Mouse (Mus musculus): ENCODE data around the gene Aldh16a1. TPM values are rescaled to one million over a fixed set of nuclear protein-coding genes. Genes with fewer than 3 reads are reported as not detected.

The Aldh16a1 gene
- polyA plus RNA-seq, 1 experiment: 25.0 TPM

- no peak overlapping the region for H3K27ac ChIP-seq (ENCODE audit: insufficient read depth, low read length)
- no peaks in the 10 kb centered on the region for H3K4me1 ChIP-seq (ENCODE audit: control insufficient read depth, insufficient read depth, low read length)
- H3K4me3 ChIP-seq (ENCODE audit: insufficient read depth, low read length): no peak overlapping the region
- TF ChIP-seq POLR2A (IDR thresholded peaks at IDR 0.05; ENCODE audit: low read depth, low read length) (no peak), CTCF (IDR thresholded peaks at IDR 0.05; ENCODE audit: borderline replicate concordance, insufficient read depth, low read length) (no peak)
Measured at GRCm38 (mm10) chr7:45169495-45169894, 15.1 kb upstream of the Aldh16a1 start.

GRCm38 (mm10) chr7:45168656-45169055 is 14.3 kb upstream of the Aldh16a1 start:
- Histone ChIP-seq H3K4me1 (ENCODE audit: control insufficient read depth, insufficient read depth, low read length) (no peaks in the 10 kb centered on the region), H3K27ac (ENCODE audit: insufficient read depth, low read length) (no peak overlapping the region), H3K4me3 (ENCODE audit: insufficient read depth, low read length) (no peak overlapping the region)
- TF ChIP-seq CTCF (IDR thresholded peaks at IDR 0.05; ENCODE audit: borderline replicate concordance, insufficient read depth, low read length): no peak
- TF ChIP-seq POLR2A (IDR thresholded peaks at IDR 0.05; ENCODE audit: low read depth, low read length): no peak

DNA sequence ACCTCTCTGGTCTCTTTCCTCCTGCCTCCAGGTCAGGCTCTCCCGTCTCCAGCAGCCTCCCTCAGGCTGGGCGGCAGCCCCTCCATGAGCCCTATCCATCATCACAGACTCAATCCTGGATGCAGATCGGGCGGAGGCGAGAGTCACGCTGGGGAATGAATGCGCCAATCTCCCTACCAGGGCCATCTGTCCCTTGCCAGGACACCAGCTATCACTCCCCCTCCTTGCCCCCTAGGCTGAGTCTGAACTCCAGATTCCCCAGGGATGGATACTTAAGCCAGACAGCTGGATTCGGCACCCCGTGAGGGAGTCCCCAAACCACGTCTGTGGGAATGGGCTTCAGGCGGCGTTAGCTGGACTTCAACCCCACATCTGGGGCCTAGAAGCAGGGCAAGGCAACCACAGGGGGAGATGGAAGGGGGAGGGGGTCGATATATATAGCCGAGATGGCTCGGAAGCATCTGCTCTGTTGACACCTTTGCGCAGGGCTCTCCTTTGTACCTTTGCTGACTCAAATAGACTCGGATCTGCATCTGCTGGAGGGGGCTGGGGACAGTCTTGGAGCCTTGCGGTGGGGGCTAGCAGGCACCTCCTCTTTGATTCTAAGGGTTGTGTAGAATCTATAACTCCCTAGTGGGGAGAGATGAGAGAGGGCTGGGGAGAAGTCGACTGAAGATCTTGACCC is 13.5 kb upstream of the Aldh16a1 start:
- TF ChIP-seq CTCF (IDR thresholded peaks at IDR 0.05; ENCODE audit: borderline replicate concordance, insufficient read depth, low read length): no peak
- TF ChIP-seq POLR2A (IDR thresholded peaks at IDR 0.05; ENCODE audit: low read depth, low read length): no peak
- Histone ChIP-seq H3K4me1 (ENCODE audit: control insufficient read depth, insufficient read depth, low read length) (no peaks in the 10 kb centered on the region), H3K27ac (ENCODE audit: insufficient read depth, low read length) (no peak overlapping the region), H3K4me3 (ENCODE audit: insufficient read depth, low read length) (no peak overlapping the region)

GRCm38 (mm10) chr7:45166950-45167401 is 12.6 kb upstream of the Aldh16a1 start:
- Histone ChIP-seq H3K4me3 (ENCODE audit: insufficient read depth, low read length) (no peak overlapping the region), H3K27ac (ENCODE audit: insufficient read depth, low read length) (no peak overlapping the region), H3K4me1 (ENCODE audit: control insufficient read depth, insufficient read depth, low read length) (no peaks in the 10 kb centered on the region)
- TF ChIP-seq POLR2A (IDR thresholded peaks at IDR 0.05; ENCODE audit: low read depth, low read length): no peak
- TF ChIP-seq CTCF (IDR thresholded peaks at IDR 0.05; ENCODE audit: borderline replicate concordance, insufficient read depth, low read length): no peak

DNA sequence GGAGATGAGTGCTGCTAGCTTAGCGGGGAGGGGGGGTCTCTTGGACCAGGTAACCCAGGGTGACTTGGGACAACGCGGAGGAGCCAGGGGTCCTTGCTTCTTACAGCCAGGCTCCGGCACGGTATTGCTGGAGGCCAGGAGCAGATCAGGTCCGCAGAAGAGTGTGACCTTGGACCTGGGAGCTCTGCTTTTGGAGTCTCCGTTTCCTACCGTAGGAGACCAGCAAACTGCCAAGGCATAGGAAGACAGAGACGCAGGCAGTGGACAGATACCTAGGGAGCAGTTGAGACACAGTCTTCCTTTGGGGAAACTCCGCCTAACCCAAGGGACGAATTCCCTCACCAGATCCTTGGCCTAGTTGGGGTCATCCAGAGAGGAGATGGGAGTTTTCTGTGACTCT is 11.3 kb upstream of the Aldh16a1 start:
- TF ChIP-seq CTCF (IDR thresholded peaks at IDR 0.05; ENCODE audit: borderline replicate concordance, insufficient read depth, low read length) (no peak), POLR2A (IDR thresholded peaks at IDR 0.05; ENCODE audit: low read depth, low read length) (no peak)
- Histone ChIP-seq H3K4me1 (ENCODE audit: control insufficient read depth, insufficient read depth, low read length) (no peaks in the 10 kb centered on the region), H3K27ac (ENCODE audit: insufficient read depth, low read length) (no peak overlapping the region), H3K4me3 (ENCODE audit: insufficient read depth, low read length) (no peak overlapping the region)

DNA sequence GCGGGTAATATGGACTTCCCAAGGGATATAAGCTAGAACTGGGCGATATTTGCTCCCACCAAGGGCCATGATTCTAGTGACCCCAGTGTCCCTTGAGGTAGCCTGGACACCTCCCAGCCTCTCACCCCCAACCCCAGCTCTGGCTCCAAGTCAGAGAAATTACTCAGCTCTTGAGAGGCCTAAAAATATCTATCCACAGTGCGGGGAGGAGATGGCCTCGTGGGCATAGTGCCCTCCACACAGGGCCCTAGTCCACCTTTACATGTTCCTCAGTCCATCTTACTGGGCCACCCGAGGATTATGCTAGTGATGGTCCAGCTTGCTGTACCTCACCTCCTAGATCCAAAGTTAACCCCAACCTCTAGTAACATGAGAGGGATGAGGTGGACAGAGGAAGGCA is 10.4 kb upstream of the Aldh16a1 start:
- no peak overlapping the region for H3K4me3 ChIP-seq (ENCODE audit: insufficient read depth, low read length)
- no peaks in the 10 kb centered on the region for H3K4me1 ChIP-seq (ENCODE audit: control insufficient read depth, insufficient read depth, low read length)
- TF ChIP-seq POLR2A (IDR thresholded peaks at IDR 0.05; ENCODE audit: low read depth, low read length) (no peak), CTCF (IDR thresholded peaks at IDR 0.05; ENCODE audit: borderline replicate concordance, insufficient read depth, low read length) (no peak)
- no peak overlapping the region for H3K27ac ChIP-seq (ENCODE audit: insufficient read depth, low read length)

- H3K4me3 ChIP-seq (ENCODE audit: insufficient read depth, low read length): 0 out of 2 replicates have a peak within 1 kb of the TSS, but pooled peaks have one; percentile 1
- TF ChIP-seq CTCF (IDR thresholded peaks at IDR 0.05; ENCODE audit: borderline replicate concordance, insufficient read depth, low read length) (no peak), POLR2A (IDR thresholded peaks at IDR 0.05; ENCODE audit: low read depth, low read length) (no peak)
- H3K27ac ChIP-seq (ENCODE audit: insufficient read depth, low read length): no peak within 1 kb of the TSS
- no peaks in the 10 kb centered on the region for H3K4me1 ChIP-seq (ENCODE audit: control insufficient read depth, insufficient read depth, low read length)
Measured at GRCm38 (mm10) chr7:45163735-45164490, 9.5 kb upstream of the Aldh16a1 start, which contains the start of gene Slc17a7. Slc17a7 (plus strand) TSS chr7:45163949.

DNA sequence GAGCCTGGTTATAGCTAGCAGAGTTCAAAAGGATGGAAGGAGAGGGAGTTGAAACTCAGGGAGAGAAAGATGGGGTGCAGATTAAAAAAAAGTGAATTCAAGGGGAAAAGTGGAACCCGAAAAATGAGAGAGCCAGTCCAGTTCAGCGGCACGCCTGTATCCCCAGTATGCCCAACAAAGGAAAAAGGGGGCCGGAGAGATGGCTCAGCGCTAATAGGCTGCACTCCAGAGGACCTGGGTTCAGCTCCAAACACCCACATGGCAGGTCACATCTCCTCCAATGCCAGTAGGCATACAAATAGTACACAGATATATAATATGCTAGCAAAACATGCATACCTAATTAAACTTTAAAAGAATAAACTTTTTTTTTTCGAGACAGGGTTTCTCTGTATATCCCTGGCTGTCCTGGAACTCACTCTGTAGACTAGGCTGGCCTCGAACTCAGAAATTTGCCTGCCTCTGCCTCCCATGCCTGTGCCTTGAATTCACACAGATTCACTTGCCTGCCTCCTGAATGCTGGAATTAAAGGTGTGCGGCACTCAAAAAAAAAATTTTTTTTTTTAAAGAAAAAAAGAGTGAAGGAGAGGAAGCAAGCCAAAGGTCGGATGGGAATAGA is 8.7 kb upstream of the Aldh16a1 start:
- no peak overlapping the region for H3K27ac ChIP-seq (ENCODE audit: insufficient read depth, low read length)
- no peaks in the 10 kb centered on the region for H3K4me1 ChIP-seq (ENCODE audit: control insufficient read depth, insufficient read depth, low read length)
- no peak overlapping the region for H3K4me3 ChIP-seq (ENCODE audit: insufficient read depth, low read length)
- no peak for TF ChIP-seq POLR2A (IDR thresholded peaks at IDR 0.05; ENCODE audit: low read depth, low read length)
- TF ChIP-seq CTCF (IDR thresholded peaks at IDR 0.05; ENCODE audit: borderline replicate concordance, insufficient read depth, low read length): no peak

DNA sequence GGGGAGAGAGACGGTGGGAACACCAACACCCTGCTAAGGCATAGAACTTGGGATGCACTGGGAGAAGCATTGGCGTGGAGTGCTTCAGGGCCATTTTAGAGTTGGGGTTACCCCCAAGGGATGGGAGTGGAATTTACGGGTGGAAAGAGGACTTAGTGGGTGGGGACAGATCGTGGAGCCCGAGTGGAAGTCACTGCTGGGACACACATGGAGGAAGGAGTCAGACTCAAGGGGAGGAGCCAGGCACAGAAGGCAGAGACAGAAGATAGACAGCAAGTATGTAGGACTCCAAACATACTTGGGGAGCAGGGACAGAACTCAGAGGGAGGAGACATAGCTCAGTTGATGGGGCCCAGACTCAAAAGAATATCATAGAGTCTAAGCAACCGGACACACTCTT is 8.2 kb upstream of the Aldh16a1 start:
- Histone ChIP-seq H3K4me3 (ENCODE audit: insufficient read depth, low read length) (no peak overlapping the region), H3K4me1 (ENCODE audit: control insufficient read depth, insufficient read depth, low read length) (no peaks in the 10 kb centered on the region), H3K27ac (ENCODE audit: insufficient read depth, low read length) (no peak overlapping the region)
- TF ChIP-seq POLR2A (IDR thresholded peaks at IDR 0.05; ENCODE audit: low read depth, low read length): no peak
- TF ChIP-seq CTCF (IDR thresholded peaks at IDR 0.05; ENCODE audit: borderline replicate concordance, insufficient read depth, low read length): no peak
